Mouse (Mus musculus) hindbrain, postnatal 0 days (tissue): ENCODE data around the gene Zfp768. TPM values are rescaled to one million over a fixed set of nuclear protein-coding genes. Genes with fewer than 3 reads are reported as not detected.
A peak's percentile ranks its signal among the peaks of the same experiment; 100 is the strongest.
"Not testable (repeated sequence)": the region's sequence is repeated elsewhere in the genome, so short reads cannot be mapped to it uniquely, and the experiment has no call there.

Experiments
- ATAC-seq: fragments of 200-750 bp; cut with Nextera tagmentation; 2 replicates; pipeline ENCODE4 v1.8.0; 2017; ENCODE audit warnings: mild to moderate bottlenecking, moderate TSS enrichment, moderate library complexity
- DNase-seq: peaks from one replicate; pipeline ENCODE4 v3.0.0-alpha.2; 2015; ENCODE audit warnings: low spot score
- H3K27ac ChIP-seq: fragments of 300-500 bp; sonication (generic); 2 replicates; pipeline ENCODE4 v1.5.1; 2014; ENCODE audit warnings: mild to moderate bottlenecking
- H3K27me3 ChIP-seq: fragments of 300-500 bp; sonication (generic); 2 replicates; pipeline ENCODE4 v1.6.1; 2014; ENCODE audit warnings: low read length, mixed read lengths; ENCODE audit not compliant: insufficient read depth
- H3K36me3 ChIP-seq: fragments of 300-500 bp; sonication (generic); 2 replicates; pipeline ENCODE4 v1.6.1; 2014; ENCODE audit warnings: low read length, mixed read lengths; ENCODE audit not compliant: insufficient read depth
- H3K4me1 ChIP-seq: fragments of 300-500 bp; sonication (generic); 2 replicates; pipeline ENCODE4 v1.6.1; 2014; ENCODE audit warnings: antibody characterized with exemption, low read length, mixed read lengths; ENCODE audit not compliant: insufficient read depth
- H3K4me2 ChIP-seq: fragments of 300-500 bp; sonication (generic); 2 replicates; pipeline ENCODE4 v1.6.1; 2014; ENCODE audit warnings: low read depth, mild to moderate bottlenecking, low read length, moderate library complexity, mixed read lengths
- H3K4me3 ChIP-seq: fragments of 300-500 bp; sonication (generic); 2 replicates; pipeline ENCODE4 v1.5.1; 2014; ENCODE audit warnings: low read length
- H3K9ac ChIP-seq: fragments of 300-500 bp; sonication (generic); replicated peaks from 2 replicates; pipeline ENCODE4 v1.6.1; 2014; ENCODE audit warnings: mild to moderate bottlenecking, low read length, moderate library complexity, mixed read lengths
- H3K9me3 ChIP-seq: fragments of 300-500 bp; sonication (generic); 2 replicates; pipeline ENCODE4 v1.6.1; 2016; ENCODE audit warnings: low read length, mixed read lengths
- CTCF ChIP-seq: IDR thresholded peaks from 2 replicates; pipeline ENCODE4 v1.5.1; 2016; ENCODE audit warnings: antibody characterized with exemption, control low read depth, low read depth
- WGBS: fragments of 180-500 bp; shearing (Covaris S2); extraction: QIAGEN DNeasy Blood & Tissue Kit; methylation state at CpG from one replicate; pipeline ENCODE4 v1.1.7; 2014; 5-methylcytosine and 5-hydroxymethylcytosine counted together
- polyA plus RNA-seq: library from polyadenylated mRNA; unstranded; fragments of >200 nt; fragmentation: Nextera tagmentation; extraction: Ambion mirVana; gene quantifications from 2 replicates; pipeline ENCODE4 v1.2.1, GENCODE M21; 2015
- total RNA-seq: library from RNA; depleted of rRNA; stranded (reverse); fragments of >200 nt; gene quantifications from 2 replicates; pipeline ENCODE4 v1.2.3, GENCODE M21; 2014

Zfp768 gene
- total and polyA plus RNA-seq, 2 experiments from 2014 or later = 15.7 to 47.7 TPM

- H3K4me3 ChIP-seq = peak within 1 kb of the TSS; percentile 47
- peak; percentile 95 for DNase-seq
- TF ChIP-seq CTCF = no peak
- H3K36me3 ChIP-seq = no peaks in the 10 kb centered on the region
- peak within 1 kb of the TSS; percentile 49 for H3K9ac ChIP-seq
- no peaks in the 10 kb centered on the region for H3K9me3 ChIP-seq
- H3K4me2 ChIP-seq = peak within 1 kb of the TSS; percentile 62
- H3K27ac ChIP-seq = no peak within 1 kb of the TSS; the same call in 1 of the 2 replicates
- ATAC-seq = peak; percentile 94
- no peaks in the 10 kb centered on the region for H3K27me3 ChIP-seq
- 14% methylated on average over 35 of the region's 38 CpGs for WGBS
- no peaks in the 10 kb centered on the region for H3K4me1 ChIP-seq
Observed at GRCm38 (mm10) chr7:127386641-127387392, 41.4 kb upstream of the Zfp768 start, which contains the start of gene 9130019O22Rik. TSS of gene 9130019O22Rik (minus strand) at chr7:127387166.

DNA sequence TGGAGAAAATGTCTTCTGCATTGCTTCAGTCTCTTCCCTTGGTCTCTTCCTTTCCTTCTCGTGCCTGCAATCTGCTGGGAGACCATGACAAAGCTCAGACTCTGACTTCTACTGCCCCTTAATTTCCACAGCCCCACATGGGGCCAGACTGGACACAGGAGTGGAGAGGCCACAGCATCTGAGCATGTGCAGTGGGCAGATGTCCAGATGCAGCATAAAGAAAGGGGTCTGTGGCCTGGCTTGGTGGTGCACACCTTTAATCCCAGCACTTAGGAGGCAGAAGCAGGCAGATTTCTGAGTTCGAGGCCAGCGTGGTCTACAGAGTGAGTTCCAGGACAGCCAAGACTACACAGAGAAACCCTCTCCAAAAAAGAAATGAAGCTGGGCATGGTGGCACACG, 40.2 kb upstream of the Zfp768 start:
- not testable (repeated sequence) for ATAC-seq
- 87% methylated on average over 4 of the region's 4 CpGs for WGBS

GRCm38 (mm10) chr7:127378310-127378921, 33.0 kb upstream of the Zfp768 start:
- 79% methylated on average over 6 of the region's 6 CpGs for WGBS

More for the DNA sequence above, 40.2 kb upstream of the Zfp768 start:
- not testable (repeated sequence) for H3K9me3 ChIP-seq, H3K9ac ChIP-seq, H3K4me2 ChIP-seq, H3K36me3 ChIP-seq, DNase-seq, H3K27ac ChIP-seq, H3K4me1 ChIP-seq, H3K4me3 ChIP-seq, H3K27me3 ChIP-seq

DNA sequence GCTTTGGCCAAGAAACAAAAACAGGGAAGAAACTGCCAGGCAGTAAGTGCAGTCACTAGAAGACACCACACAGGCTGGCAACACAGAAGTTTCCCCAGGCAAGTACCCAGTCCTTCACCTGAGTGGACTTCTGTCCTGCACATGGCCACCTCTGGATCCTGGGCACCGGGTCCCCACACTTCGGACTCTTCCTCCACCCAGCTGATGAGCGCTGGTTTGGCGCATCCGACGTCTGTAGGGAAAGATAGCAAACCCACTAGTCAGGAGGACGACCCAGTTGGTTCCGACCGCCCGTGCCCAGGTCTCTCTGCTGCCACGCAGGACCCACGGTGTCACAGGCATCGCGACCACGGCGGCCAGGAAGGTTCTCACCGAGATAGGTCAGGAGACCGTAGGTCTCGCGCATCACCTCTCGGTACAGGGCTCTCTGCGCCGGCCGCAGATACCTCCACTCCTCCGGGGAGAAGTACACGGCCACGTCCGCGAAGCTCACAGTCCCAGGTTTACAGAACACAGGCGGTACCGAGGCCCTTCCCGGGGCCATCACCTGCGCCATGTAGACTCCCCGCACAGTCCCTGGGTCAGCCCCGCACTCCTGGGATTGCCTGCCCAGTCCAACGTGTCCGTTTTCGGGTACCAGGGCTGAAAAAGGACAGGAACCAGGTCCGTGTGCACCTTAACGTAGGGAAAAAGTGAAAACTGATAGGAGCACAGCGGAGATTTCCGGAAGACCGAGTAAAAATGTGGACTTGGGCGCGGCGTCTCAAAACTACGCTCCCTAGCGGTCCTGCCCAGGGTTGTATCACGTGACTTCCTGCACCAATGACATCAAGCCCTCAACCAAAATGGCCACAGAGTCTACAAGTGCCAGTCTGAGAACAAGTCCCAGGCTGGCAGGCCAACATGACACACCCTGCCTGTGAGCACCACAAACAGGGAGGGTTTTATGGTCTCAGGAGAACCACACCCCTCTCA, 30.2 kb upstream of the Zfp768 start, which contains the start of gene Zfp747:
Gene Zfp747 (minus strand): TSS at position 780 of the 975 bp plus-strand sequence.
- Histone ChIP-seq H3K9ac (peak within 1 kb of the TSS; percentile 63), H3K4me2 (peak within 1 kb of the TSS; percentile 77), H3K4me3 (peak within 1 kb of the TSS; percentile 65), H3K27ac (peak within 1 kb of the TSS; percentile 74)
- H3K4me1 ChIP-seq, H3K36me3 ChIP-seq, H3K9me3 ChIP-seq, H3K27me3 ChIP-seq: not testable (repeated sequence)
- ATAC-seq = peak; percentile 96
- 2% methylated on average over 41 of the region's 49 CpGs for WGBS
- TF ChIP-seq CTCF = peak; percentile 79
- DNase-seq = peak; percentile 97

More at GRCm38 (mm10) chr7:127378310-127378921, 33.0 kb upstream of the Zfp768 start:
- H3K4me2 ChIP-seq = no peak overlapping the region
- no peak for TF ChIP-seq CTCF
- H3K36me3 ChIP-seq = no peaks in the 10 kb centered on the region
- ATAC-seq = no peak
- H3K4me3 ChIP-seq = no peak overlapping the region
- H3K27ac ChIP-seq = no peak overlapping the region
- H3K4me1 ChIP-seq = no peaks in the 10 kb centered on the region
- H3K9ac ChIP-seq = no peak overlapping the region
- DNase-seq = no peak
- no peaks in the 10 kb centered on the region for H3K27me3 ChIP-seq
- no peaks in the 10 kb centered on the region for H3K9me3 ChIP-seq

- not testable (repeated sequence) for H3K27ac ChIP-seq, ATAC-seq, DNase-seq, H3K4me1 ChIP-seq, H3K27me3 ChIP-seq, H3K36me3 ChIP-seq, H3K4me3 ChIP-seq, H3K4me2 ChIP-seq, H3K9me3 ChIP-seq, H3K9ac ChIP-seq
- WGBS = 83% methylated on average over 3 of the region's 3 CpGs
Observed at GRCm38 (mm10) chr7:127371870-127372269, 26.5 kb upstream of the Zfp768 start.

- DNase-seq = no peak
- no peak for ATAC-seq
- H3K4me2 ChIP-seq = no peak overlapping the region
- H3K4me1 ChIP-seq = no peaks in the 10 kb centered on the region
- no peak overlapping the region for H3K4me3 ChIP-seq
- no peak overlapping the region for H3K27ac ChIP-seq
- H3K36me3 ChIP-seq = no peaks in the 10 kb centered on the region
- H3K27me3 ChIP-seq = no peaks in the 10 kb centered on the region
- no peak for TF ChIP-seq CTCF
- H3K9ac ChIP-seq = no peak overlapping the region
- WGBS = 85% methylated on average over 2 of the region's 2 CpGs
- no peaks in the 10 kb centered on the region for H3K9me3 ChIP-seq
Observed at GRCm38 (mm10) chr7:127371213-127371612, 25.8 kb upstream of the Zfp768 start.
